Mouse (Mus musculus): Measurements from ENCODE around the gene Armc7.

DNA sequence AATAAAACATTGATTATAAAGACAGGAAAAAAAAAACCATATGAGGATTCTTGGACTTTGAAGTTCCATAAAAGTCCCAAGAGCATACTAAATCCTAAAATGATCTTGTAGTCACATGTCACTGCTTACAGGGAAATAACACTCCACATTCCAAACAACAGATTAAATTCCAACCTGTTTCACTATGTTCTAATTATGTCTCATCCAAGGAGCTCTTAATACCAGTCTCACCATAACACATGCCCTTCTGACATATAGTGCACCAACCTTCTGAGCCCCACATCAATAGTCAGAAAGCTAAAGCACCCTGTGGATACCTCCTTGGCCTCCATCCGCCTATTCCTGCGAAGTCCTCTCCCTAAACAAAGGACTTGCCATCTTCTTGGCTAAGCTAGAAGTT lies 44.8 kb downstream of the Armc7 start:
- TF ChIP-seq CTCF (IDR thresholded peaks at IDR 0.05; ENCODE audit: control insufficient read depth, insufficient read depth, insufficient read length): no peak
- TF ChIP-seq MAX (IDR thresholded peaks at IDR 0.05): no peak
- TF ChIP-seq MYOG (IDR thresholded peaks at IDR 0.05; ENCODE audit: control insufficient read depth, extremely low read depth, insufficient read length): no peak
- no peak for TF ChIP-seq MYOD1 (IDR thresholded peaks at IDR 0.05; ENCODE audit: control insufficient read depth, insufficient read length, low read depth)
- TF ChIP-seq USF1 (IDR thresholded peaks at IDR 0.05; ENCODE audit: low read depth): no peak
- TF ChIP-seq FOSL1 (IDR thresholded peaks at IDR 0.05; ENCODE audit: insufficient read depth, low read length, poor library complexity, severe bottlenecking): no peak
- no peak for TF ChIP-seq CEBPB (IDR thresholded peaks at IDR 0.05; ENCODE audit: low read depth)
